Mouse (Mus musculus): Measurements from ENCODE around the gene Fscn2. TPM values are rescaled to one million over a fixed set of nuclear protein-coding genes. Genes with fewer than 3 reads are reported as not detected.
"Not testable (repeated sequence)": the region's sequence is repeated elsewhere in the genome, so short reads cannot be mapped to it uniquely, and the experiment has no call there.

The Fscn2 gene
- total and polyA plus RNA-seq, 2 experiments from 2014 or later = 1.9 to 9.0 TPM

DNA sequence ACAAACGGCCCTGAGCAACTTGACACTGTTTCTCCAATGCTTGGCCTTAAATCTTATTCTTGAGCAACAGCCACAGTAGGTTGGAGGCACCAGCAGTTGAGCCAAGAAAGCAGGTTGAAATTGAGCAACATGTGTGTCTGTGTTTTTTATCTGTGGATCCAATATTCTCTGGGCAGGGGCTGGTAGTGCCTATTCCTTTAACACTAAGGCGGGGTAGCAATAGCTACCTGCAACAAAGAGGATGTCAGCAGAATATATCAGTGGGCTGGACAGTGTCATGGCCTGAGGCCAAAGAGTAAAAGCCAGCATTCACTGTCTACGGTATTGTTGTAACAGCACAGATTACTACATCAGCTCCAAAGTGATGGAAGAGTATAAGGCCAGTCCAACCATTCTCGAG is 34.3 kb downstream of the Fscn2 start:
- DNase-seq (ENCODE audit: low spot score) (no peak), ATAC-seq (no peak)
- no peak for TF ChIP-seq CTCF (IDR thresholded peaks at IDR 0.05; ENCODE audit: low read depth)
- Histone ChIP-seq H3K9me3 (ENCODE audit: low read length) (no peaks in the 10 kb centered on the region), H3K4me2 (ENCODE audit: low read depth, low read length) (no peak overlapping the region), H3K27me3 (ENCODE audit: insufficient read depth, low read length) (no peaks in the 10 kb centered on the region), H3K27ac (no peak overlapping the region), H3K9ac (replicated peaks; ENCODE audit: low read length) (no peak overlapping the region), H3K4me1 (ENCODE audit: insufficient read depth, low read length) (no peaks in the 10 kb centered on the region), H3K36me3 (ENCODE audit: insufficient read depth, low read length) (peaks cover 29% of the 10 kb centered on the region), H3K4me3 (ENCODE audit: low read length) (no peak overlapping the region)
- 82% methylated on average over 4 of the region's 4 CpGs for WGBS

GRCm38 (mm10) chr11:120397602-120398001 is 36.3 kb downstream of the Fscn2 start:
- no peaks in the 10 kb centered on the region for H3K27me3 ChIP-seq (ENCODE audit: insufficient read depth, low read length)
- H3K27ac ChIP-seq = no peak overlapping the region
- no peak for ATAC-seq
- H3K4me1 ChIP-seq (ENCODE audit: insufficient read depth, low read length) = no peaks in the 10 kb centered on the region
- peaks cover 37% of the 10 kb centered on the region for H3K36me3 ChIP-seq (ENCODE audit: insufficient read depth, low read length)
- no peak overlapping the region for H3K4me3 ChIP-seq (ENCODE audit: low read length)
- no peak for DNase-seq (ENCODE audit: low spot score)
- H3K9me3 ChIP-seq (ENCODE audit: low read length) = no peaks in the 10 kb centered on the region
- 79% methylated on average over 2 of the region's 2 CpGs for WGBS
- no peak for TF ChIP-seq CTCF (IDR thresholded peaks at IDR 0.05; ENCODE audit: low read depth)
- H3K4me2 ChIP-seq (ENCODE audit: low read depth, low read length) = no peak overlapping the region
- no peak overlapping the region for H3K9ac ChIP-seq (replicated peaks; ENCODE audit: low read length)

GRCm38 (mm10) chr11:120399319-120399718 is 38.0 kb downstream of the Fscn2 start:
- no peak overlapping the region for H3K9ac ChIP-seq (replicated peaks; ENCODE audit: low read length)
- TF ChIP-seq CTCF (IDR thresholded peaks at IDR 0.05; ENCODE audit: low read depth) = no peak
- no peak overlapping the region for H3K4me2 ChIP-seq (ENCODE audit: low read depth, low read length)
- H3K36me3 ChIP-seq (ENCODE audit: insufficient read depth, low read length) = peaks cover 49% of the 10 kb centered on the region
- no peak overlapping the region for H3K4me3 ChIP-seq (ENCODE audit: low read length)
- DNase-seq (ENCODE audit: low spot score) (no peak), ATAC-seq (no peak)
- no peaks in the 10 kb centered on the region for H3K9me3 ChIP-seq (ENCODE audit: low read length)
- H3K27ac ChIP-seq = no peak overlapping the region
- no peaks in the 10 kb centered on the region for H3K4me1 ChIP-seq (ENCODE audit: insufficient read depth, low read length)
- WGBS = 96% methylated on average over 2 of the region's 2 CpGs
- H3K27me3 ChIP-seq (ENCODE audit: insufficient read depth, low read length) = no peaks in the 10 kb centered on the region

- peaks cover 74% of the 10 kb centered on the region for H3K36me3 ChIP-seq (ENCODE audit: insufficient read depth, low read length)
- ATAC-seq (no peak), DNase-seq (ENCODE audit: low spot score) (no peak)
- no peak overlapping the region for H3K4me2 ChIP-seq (ENCODE audit: low read depth, low read length)
- H3K4me3 ChIP-seq (ENCODE audit: low read length) = no peak overlapping the region
- H3K27ac ChIP-seq = no peak overlapping the region
- TF ChIP-seq CTCF (IDR thresholded peaks at IDR 0.05; ENCODE audit: low read depth) = no peak
- no peak overlapping the region for H3K9ac ChIP-seq (replicated peaks; ENCODE audit: low read length)
- no peaks in the 10 kb centered on the region for H3K9me3 ChIP-seq (ENCODE audit: low read length)
- WGBS = 100% methylated on average over 1 of the region's 1 CpGs
- no peaks in the 10 kb centered on the region for H3K27me3 ChIP-seq (ENCODE audit: insufficient read depth, low read length)
- no peaks in the 10 kb centered on the region for H3K4me1 ChIP-seq (ENCODE audit: insufficient read depth, low read length)
These were observed 43.5 kb downstream of the Fscn2 start for GRCm38 (mm10) chr11:120404814-120405213.

DNA sequence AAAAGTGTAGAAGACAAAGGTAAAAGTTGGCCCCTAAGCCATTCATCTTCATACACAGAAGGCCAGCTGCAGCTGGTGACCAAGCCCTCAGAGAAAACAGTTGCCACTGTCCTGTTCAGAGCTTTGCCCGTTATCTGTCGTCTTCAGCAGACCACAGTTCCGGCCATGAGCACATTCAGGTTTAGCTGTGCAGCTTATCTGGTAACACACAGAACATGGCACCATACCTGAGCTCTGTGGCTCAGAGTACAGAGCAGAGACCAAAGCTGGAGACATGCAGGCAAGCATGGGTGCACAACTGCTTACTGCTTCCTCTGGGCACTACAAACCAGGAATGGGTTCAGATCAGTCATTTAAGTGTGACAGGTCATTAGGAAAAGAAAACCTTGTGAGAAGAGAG is 44.5 kb downstream of the Fscn2 start:
- 94% methylated on average over 3 of the region's 3 CpGs for WGBS
- ATAC-seq (no peak), DNase-seq (ENCODE audit: low spot score) (no peak)
- H3K27ac ChIP-seq = no peak overlapping the region
- H3K4me3 ChIP-seq (ENCODE audit: low read length) = no peak overlapping the region
- peaks cover 77% of the 10 kb centered on the region for H3K36me3 ChIP-seq (ENCODE audit: insufficient read depth, low read length)
- no peak overlapping the region for H3K9ac ChIP-seq (replicated peaks; ENCODE audit: low read length)
- H3K4me2 ChIP-seq (ENCODE audit: low read depth, low read length) = no peak overlapping the region
- no peaks in the 10 kb centered on the region for H3K27me3 ChIP-seq (ENCODE audit: insufficient read depth, low read length)
- no peaks in the 10 kb centered on the region for H3K4me1 ChIP-seq (ENCODE audit: insufficient read depth, low read length)
- TF ChIP-seq CTCF (IDR thresholded peaks at IDR 0.05; ENCODE audit: low read depth) = no peak
- H3K9me3 ChIP-seq (ENCODE audit: low read length) = no peaks in the 10 kb centered on the region

DNA sequence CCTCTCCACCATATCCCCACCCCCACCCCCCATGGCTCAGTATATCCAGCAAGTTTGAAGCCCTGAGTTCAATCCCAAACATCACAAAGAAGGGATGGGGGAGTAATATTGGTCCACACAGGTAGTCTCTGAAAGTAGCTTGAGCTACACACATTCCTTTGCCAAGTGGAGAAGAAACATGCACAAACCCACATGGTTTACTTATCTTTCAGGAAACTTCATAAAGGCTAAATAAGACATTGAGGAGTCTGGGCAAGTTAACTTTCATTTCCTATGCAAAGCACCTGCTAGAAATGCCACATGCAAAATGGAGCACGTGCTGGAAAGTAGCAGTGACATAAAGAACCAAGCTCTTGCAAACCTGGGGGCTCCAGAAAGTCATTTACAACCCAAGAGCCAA is 45.1 kb downstream of the Fscn2 start:
- no peaks in the 10 kb centered on the region for H3K27me3 ChIP-seq (ENCODE audit: insufficient read depth, low read length)
- no peak for TF ChIP-seq CTCF (IDR thresholded peaks at IDR 0.05; ENCODE audit: low read depth)
- ATAC-seq (no peak), DNase-seq (ENCODE audit: low spot score) (no peak)
- WGBS = 79% methylated on average over 1 of the region's 1 CpGs
- H3K4me3 ChIP-seq (ENCODE audit: low read length) = no peak overlapping the region
- no peaks in the 10 kb centered on the region for H3K9me3 ChIP-seq (ENCODE audit: low read length)
- peaks cover 76% of the 10 kb centered on the region for H3K36me3 ChIP-seq (ENCODE audit: insufficient read depth, low read length)
- H3K9ac ChIP-seq (replicated peaks; ENCODE audit: low read length) = no peak overlapping the region
- H3K27ac ChIP-seq = no peak overlapping the region
- H3K4me1 ChIP-seq (ENCODE audit: insufficient read depth, low read length) = no peaks in the 10 kb centered on the region
- H3K4me2 ChIP-seq (ENCODE audit: low read depth, low read length) = no peak overlapping the region

GRCm38 (mm10) chr11:120413621-120414020 is 52.3 kb downstream of the Fscn2 start:
- 98% methylated on average over 7 of the region's 10 CpGs for WGBS
- peaks cover 79% of the 10 kb centered on the region for H3K36me3 ChIP-seq (ENCODE audit: insufficient read depth, low read length)
- H3K4me3 ChIP-seq (ENCODE audit: low read length); H3K27me3 ChIP-seq (ENCODE audit: insufficient read depth, low read length); ATAC-seq; H3K4me2 ChIP-seq (ENCODE audit: low read depth, low read length); DNase-seq (ENCODE audit: low spot score); H3K9ac ChIP-seq (replicated peaks; ENCODE audit: low read length); H3K4me1 ChIP-seq (ENCODE audit: insufficient read depth, low read length); H3K27ac ChIP-seq; H3K9me3 ChIP-seq (ENCODE audit: low read length): not testable (repeated sequence)

Small RNA genes within 50 kb of the gene (microRNA-seq; reads per million reads assigned to microRNA genes)
- gene Gm23419 = 0 reads per million in 2 experiments
- 4.7 to 4.8 reads per million in 2 experiments for gene Mir6935

Other genes starting within 250 kb of the Fscn2 start
- 167 and 178 TPM in 2 replicates for gene Slc38a10, start 210.2 kb upstream of the Fscn2 start, total RNA-seq (2014; rRNA removed)
- gene Slc38a10, start 210.2 kb upstream of the Fscn2 start, polyA plus RNA-seq (2015; fragmentation: Nextera tagmentation; extraction: Ambion mirVana) = 95.9 and 101 TPM in 2 replicates
- 31.1 and 43.1 TPM in 2 replicates for gene Bahcc1, start 128.6 kb upstream of the Fscn2 start, total RNA-seq (2014; rRNA removed)
- 8.8 and 9.1 TPM in 2 replicates for gene Bahcc1, start 128.6 kb upstream of the Fscn2 start, polyA plus RNA-seq (2015; fragmentation: Nextera tagmentation; extraction: Ambion mirVana)
- 2,410 and 2,568 TPM in 2 replicates for gene Actg1, start 13.0 kb upstream of the Fscn2 start, total RNA-seq (2014; rRNA removed)
- 3,348 and 3,639 TPM in 2 replicates for gene Actg1, start 13.0 kb upstream of the Fscn2 start, polyA plus RNA-seq (2015; fragmentation: Nextera tagmentation; extraction: Ambion mirVana)
- gene Faap100, start 17.2 kb downstream of the Fscn2 start, total RNA-seq (2014; rRNA removed) = 175 and 178 TPM in 2 replicates
- gene Faap100, start 17.2 kb downstream of the Fscn2 start, polyA plus RNA-seq (2015; fragmentation: Nextera tagmentation; extraction: Ambion mirVana) = 74.6 and 76.4 TPM in 2 replicates
- 65.8 and 76.3 TPM in 2 replicates for gene Nploc4, start 76.2 kb downstream of the Fscn2 start, total RNA-seq (2014; rRNA removed)
- gene Nploc4, start 76.2 kb downstream of the Fscn2 start, polyA plus RNA-seq (2015; fragmentation: Nextera tagmentation; extraction: Ambion mirVana) = 27.1 and 28.3 TPM in 2 replicates
- not detected in 2 replicates for gene Tspan10, start 81.1 kb downstream of the Fscn2 start, total RNA-seq (2014; rRNA removed)
- gene Tspan10, start 81.1 kb downstream of the Fscn2 start, polyA plus RNA-seq (2015; fragmentation: Nextera tagmentation; extraction: Ambion mirVana) = not detected in 2 replicates
- not detected in 2 replicates for gene Pde6g, start 92.0 kb downstream of the Fscn2 start, total RNA-seq (2014; rRNA removed)
- gene Pde6g, start 92.0 kb downstream of the Fscn2 start, polyA plus RNA-seq (2015; fragmentation: Nextera tagmentation; extraction: Ambion mirVana) = 0.23 TPM in 1 of 2 replicates, not detected in the other
- 11.7 and 11.9 TPM in 2 replicates for gene Oxld1, start 96.5 kb downstream of the Fscn2 start, total RNA-seq (2014; rRNA removed)
- gene Oxld1, start 96.5 kb downstream of the Fscn2 start, polyA plus RNA-seq (2015; fragmentation: Nextera tagmentation; extraction: Ambion mirVana) = 13.3 and 13.6 TPM in 2 replicates
- gene Ccdc137, start 96.6 kb downstream of the Fscn2 start, total RNA-seq (2014; rRNA removed) = 10.4 and 15.4 TPM in 2 replicates
- gene Ccdc137, start 96.6 kb downstream of the Fscn2 start, polyA plus RNA-seq (2015; fragmentation: Nextera tagmentation; extraction: Ambion mirVana) = 17.3 and 18.7 TPM in 2 replicates
- gene Arl16, start 106.1 kb downstream of the Fscn2 start, total RNA-seq (2014; rRNA removed) = 67.2 and 113 TPM in 2 replicates
- 71.2 and 73.0 TPM in 2 replicates for gene Arl16, start 106.1 kb downstream of the Fscn2 start, polyA plus RNA-seq (2015; fragmentation: Nextera tagmentation; extraction: Ambion mirVana)
- gene Mrpl12, start 123.1 kb downstream of the Fscn2 start, total RNA-seq (2014; rRNA removed) = 37.5 and 52.4 TPM in 2 replicates
- gene Mrpl12, start 123.1 kb downstream of the Fscn2 start, polyA plus RNA-seq (2015; fragmentation: Nextera tagmentation; extraction: Ambion mirVana) = 147 and 155 TPM in 2 replicates
- 41.3 and 52.5 TPM in 2 replicates for gene Slc25a10, start 130.3 kb downstream of the Fscn2 start, total RNA-seq (2014; rRNA removed)
- 28.0 and 28.8 TPM in 2 replicates for gene Slc25a10, start 130.3 kb downstream of the Fscn2 start, polyA plus RNA-seq (2015; fragmentation: Nextera tagmentation; extraction: Ambion mirVana)
- 0.99 and 3.1 TPM in 2 replicates for gene Gcgr, start 169.2 kb downstream of the Fscn2 start, total RNA-seq (2014; rRNA removed)
- gene Gcgr, start 169.2 kb downstream of the Fscn2 start, polyA plus RNA-seq (2015; fragmentation: Nextera tagmentation; extraction: Ambion mirVana) = 1.0 TPM in 2 replicates
- 144 and 192 TPM in 2 replicates for gene Mcrip1, start 188.2 kb downstream of the Fscn2 start, total RNA-seq (2014; rRNA removed)
- 250 and 257 TPM in 2 replicates for gene Mcrip1, start 188.2 kb downstream of the Fscn2 start, polyA plus RNA-seq (2015; fragmentation: Nextera tagmentation; extraction: Ambion mirVana)
- gene Ppp1r27, start 189.6 kb downstream of the Fscn2 start, total RNA-seq (2014; rRNA removed) = not detected in 2 replicates
- gene Ppp1r27, start 189.6 kb downstream of the Fscn2 start, polyA plus RNA-seq (2015; fragmentation: Nextera tagmentation; extraction: Ambion mirVana) = not detected in 2 replicates
- 147 and 174 TPM in 2 replicates for gene P4hb, start 211.7 kb downstream of the Fscn2 start, total RNA-seq (2014; rRNA removed)
- gene P4hb, start 211.7 kb downstream of the Fscn2 start, polyA plus RNA-seq (2015; fragmentation: Nextera tagmentation; extraction: Ambion mirVana) = 222 TPM in 2 replicates
- gene Arhgdia, start 220.1 kb downstream of the Fscn2 start, total RNA-seq (2014; rRNA removed) = 252 and 297 TPM in 2 replicates
- 403 and 425 TPM in 2 replicates for gene Arhgdia, start 220.1 kb downstream of the Fscn2 start, polyA plus RNA-seq (2015; fragmentation: Nextera tagmentation; extraction: Ambion mirVana)
- 95.2 and 114 TPM in 2 replicates for gene Alyref, start 236.8 kb downstream of the Fscn2 start, total RNA-seq (2014; rRNA removed)
- gene Alyref, start 236.8 kb downstream of the Fscn2 start, polyA plus RNA-seq (2015; fragmentation: Nextera tagmentation; extraction: Ambion mirVana) = 185 and 189 TPM in 2 replicates
- gene Anapc11, start 236.9 kb downstream of the Fscn2 start, total RNA-seq (2014; rRNA removed) = 38.0 and 39.6 TPM in 2 replicates
- 198 and 200 TPM in 2 replicates for gene Anapc11, start 236.9 kb downstream of the Fscn2 start, polyA plus RNA-seq (2015; fragmentation: Nextera tagmentation; extraction: Ambion mirVana)
- 0.78 TPM in 1 of 2 replicates, not detected in the other for gene Npb, start 246.9 kb downstream of the Fscn2 start, total RNA-seq (2014; rRNA removed)
- 1.8 and 3.0 TPM in 2 replicates for gene Npb, start 246.9 kb downstream of the Fscn2 start, polyA plus RNA-seq (2015; fragmentation: Nextera tagmentation; extraction: Ambion mirVana)

All from hindbrain, postnatal 0 days (tissue).